Mouse (Mus musculus) forebrain, embryonic 10.5 days (tissue): ENCODE data around the gene Dip2b. TPM values are rescaled to one million over a fixed set of nuclear protein-coding genes. Genes with fewer than 3 reads are reported as not detected.
"Not testable (repeated sequence)": the region's sequence is repeated elsewhere in the genome, so short reads cannot be mapped to it uniquely, and the experiment has no call there.

Experiments
- DNase-seq: peaks from one replicate; pipeline ENCODE4 v3.0.0-alpha.2; 2017; ENCODE audit warnings: low spot score; ENCODE audit errors: extremely low spot score
- H3K27ac ChIP-seq: fragments of 300-500 bp; sonication (generic); 2 replicates; pipeline ENCODE4 v1.5.1; 2016; ENCODE audit warnings: mild to moderate bottlenecking
- H3K27me3 ChIP-seq: fragments of 300-500 bp; sonication (generic); 2 replicates; pipeline ENCODE4 v1.6.1; 2016; ENCODE audit warnings: mild to moderate bottlenecking; ENCODE audit not compliant: poor library complexity, severe bottlenecking
- H3K36me3 ChIP-seq: fragments of 300-500 bp; sonication (generic); replicated peaks from 2 replicates; pipeline ENCODE4 v1.6.1; 2016; ENCODE audit warnings: mild to moderate bottlenecking, moderate library complexity
- H3K4me1 ChIP-seq: fragments of 300-500 bp; sonication (generic); 2 replicates; pipeline ENCODE4 v1.6.1; 2016
- H3K4me3 ChIP-seq: fragments of 300-500 bp; sonication (generic); 2 replicates; pipeline ENCODE4 v1.5.1; 2016; ENCODE audit warnings: mild to moderate bottlenecking, moderate library complexity
- H3K9me3 ChIP-seq: fragments of 300-500 bp; sonication (generic); 2 replicates; pipeline ENCODE4 v1.6.1; 2016; ENCODE audit warnings: mild to moderate bottlenecking, moderate library complexity
- WGBS: fragments of 180-500 bp; shearing (Covaris S2); methylation state at CpG from one replicate; pipeline ENCODE4 v1.1.7; 2016; 5-methylcytosine and 5-hydroxymethylcytosine counted together
- polyA plus RNA-seq: library from polyadenylated mRNA; unstranded; fragments of >200 nt; fragmentation: Nextera tagmentation; extraction: Ambion mirVana; gene quantifications from 2 replicates; pipeline ENCODE4 v1.2.1, GENCODE M21; 2016

Gene Dip2b
- polyA plus RNA-seq, 1 experiment from 2014 or later, result 17.4 TPM

- H3K4me3 ChIP-seq, result no peak overlapping the region
- no peak overlapping the region for H3K27ac ChIP-seq
- no peaks in the 10 kb centered on the region for H3K27me3 ChIP-seq
- H3K4me1 ChIP-seq, result no peaks in the 10 kb centered on the region
- DNase-seq, result no peak
- WGBS, result 95% methylated on average over 7 of the region's 7 CpGs
- H3K9me3 ChIP-seq, result no peaks in the 10 kb centered on the region
- H3K36me3 ChIP-seq, result peaks cover 75% of the 10 kb centered on the region
Measured at GRCm38 (mm10) chr15:100258646-100259425, 220.4 kb downstream of the Dip2b start.

- not testable (repeated sequence) for H3K9me3 ChIP-seq, H3K4me3 ChIP-seq, H3K4me1 ChIP-seq, DNase-seq, H3K27ac ChIP-seq, H3K27me3 ChIP-seq
- H3K36me3 ChIP-seq, result peaks cover 60% of the 10 kb centered on the region
- WGBS, result 89% methylated on average over 7 of the region's 7 CpGs
Measured at GRCm38 (mm10) chr15:100260351-100260750, 221.9 kb downstream of the Dip2b start.

- WGBS, result 24% methylated on average over 4 of the region's 4 CpGs
- Histone ChIP-seq H3K4me3 (no peak overlapping the region), H3K4me1 (no peaks in the 10 kb centered on the region), H3K27ac (no peak overlapping the region), H3K27me3 (no peaks in the 10 kb centered on the region), H3K36me3 (peaks cover 30% of the 10 kb centered on the region), H3K9me3 (no peaks in the 10 kb centered on the region)
- DNase-seq, result no peak
Measured at GRCm38 (mm10) chr15:100263246-100263905, 224.9 kb downstream of the Dip2b start.

GRCm38 (mm10) chr15:100265586-100266325 is 227.3 kb downstream of the Dip2b start:
- no peak overlapping the region for H3K27ac ChIP-seq
- DNase-seq, result no peak
- H3K9me3 ChIP-seq, result no peaks in the 10 kb centered on the region
- 85% methylated on average over 4 of the region's 5 CpGs for WGBS
- peaks cover 13% of the 10 kb centered on the region for H3K36me3 ChIP-seq
- peaks cover 11% of the 10 kb centered on the region for H3K4me1 ChIP-seq
- peaks cover 15% of the 10 kb centered on the region for H3K27me3 ChIP-seq
- H3K4me3 ChIP-seq, result no peak overlapping the region

- Histone ChIP-seq H3K27me3 (peaks cover 23% of the 10 kb centered on the region), H3K4me3 (no peak overlapping the region), H3K4me1 (peaks cover 11% of the 10 kb centered on the region), H3K36me3 (no peaks in the 10 kb centered on the region), H3K27ac (no peak overlapping the region), H3K9me3 (peaks cover 14% of the 10 kb centered on the region; the same call in 1 of the 2 replicates)
- WGBS, result 80% methylated on average over 2 of the region's 2 CpGs
- no peak for DNase-seq
Measured at GRCm38 (mm10) chr15:100268916-100269315, 230.5 kb downstream of the Dip2b start.

Other genes starting within 250 kb of the Dip2b start
- gene Lima1, start 163.2 kb upstream of the Dip2b start, polyA plus RNA-seq, result 39.6 and 43.4 TPM in 2 replicates
- 0.01 TPM in 1 of 2 replicates, not detected in the other for gene Fam186a, start 71.6 kb upstream of the Dip2b start, polyA plus RNA-seq
- 40.9 and 44.3 TPM in 2 replicates for gene Larp4, start 68.6 kb upstream of the Dip2b start, polyA plus RNA-seq
- 41.4 and 42.7 TPM in 2 replicates for gene Atf1, start 189.2 kb downstream of the Dip2b start, polyA plus RNA-seq
- gene Tmprss12, start 242.2 kb downstream of the Dip2b start, polyA plus RNA-seq, result not detected in 2 replicates